Mouse (Mus musculus): ENCODE results near the gene Cdkl4. TPM values are rescaled to one million over a fixed set of nuclear protein-coding genes. Genes with fewer than 3 reads are reported as not detected.
"Not testable (repeated sequence)": the region's sequence is repeated elsewhere in the genome, so short reads cannot be mapped to it uniquely, and the experiment has no call there.

Gene Cdkl4
- total RNA-seq (2021) (under 1 TPM; 0.14 to 0.17 TPM), polyA plus RNA-seq (2012; rRNA removed) (0.07 and 0.15 TPM in 2 replicates)
- long read RNA-seq = 0 reads

DNA sequence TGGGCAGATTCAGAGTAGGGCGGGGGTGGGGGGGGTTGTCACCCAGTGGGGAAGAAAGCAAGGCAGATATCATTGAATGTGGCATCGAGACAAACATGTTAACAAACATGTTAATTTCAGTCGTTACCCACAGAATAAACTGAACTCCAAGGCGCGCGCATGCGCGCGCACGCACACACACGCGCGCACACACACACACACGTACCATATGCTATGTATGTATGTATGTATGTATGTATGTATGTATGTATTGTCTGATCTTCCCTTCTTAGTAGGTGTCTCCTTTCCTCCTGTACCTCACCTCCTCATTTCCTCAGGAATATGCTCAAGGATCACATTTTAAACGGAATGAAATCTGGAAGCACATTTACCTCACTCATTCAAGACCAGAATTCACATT lies at the start of gene Cdkl4:
TSS of gene Cdkl4 (minus strand) at position 175 of the 400 bp plus-strand sequence.
- no peak for DNase-seq

GRCm38 (mm10) chr17:80624979-80625378 lies 47.4 kb upstream of the Cdkl4 start:
- no peak for DNase-seq

DNA sequence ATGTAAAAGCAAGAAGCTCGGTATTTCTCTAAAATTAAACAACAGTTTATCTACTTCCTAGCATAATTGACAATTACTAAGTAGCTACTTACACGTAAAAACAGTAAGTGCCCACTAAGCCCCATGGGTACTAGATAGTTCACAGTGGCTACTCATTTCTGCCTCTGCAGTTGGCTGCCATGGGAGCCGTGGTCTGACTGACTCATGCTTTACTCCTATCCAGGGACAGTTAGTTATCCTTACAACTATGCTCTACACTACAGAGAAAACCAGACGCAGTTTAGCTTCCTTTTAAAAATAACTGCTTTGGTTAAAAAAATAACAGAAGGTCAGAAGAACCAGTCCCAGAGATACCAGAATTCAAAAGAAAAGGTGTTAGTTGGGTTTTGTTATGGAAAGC lies 44.1 kb upstream of the Cdkl4 start:
- DNase-seq = no peak

GRCm38 (mm10) chr17:80620786-80621423 lies 43.3 kb upstream of the Cdkl4 start:
- peak; percentile 66 for DNase-seq

GRCm38 (mm10) chr17:80619556-80619955 lies 41.9 kb upstream of the Cdkl4 start:
- DNase-seq = no peak

DNA sequence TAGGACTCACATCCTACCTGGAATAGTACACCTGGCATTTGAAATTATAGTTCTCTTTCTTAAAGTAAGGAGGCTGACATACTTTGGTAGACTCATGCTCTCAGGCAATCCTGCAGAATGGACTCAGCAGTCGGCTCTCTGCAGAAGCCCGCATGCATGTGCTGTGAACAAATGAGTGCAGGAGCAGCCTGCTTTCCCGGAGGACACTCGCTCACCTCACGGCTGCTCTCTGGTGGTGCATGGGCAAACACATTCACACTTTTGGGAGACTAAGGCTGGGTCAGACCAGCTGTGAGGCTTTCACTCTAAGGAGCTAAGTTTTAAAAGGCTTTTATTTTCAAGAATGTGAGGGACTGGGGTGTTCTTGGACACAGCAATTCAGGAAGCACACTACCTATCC lies 41.3 kb upstream of the Cdkl4 start:
- DNase-seq = no peak

GRCm38 (mm10) chr17:80603806-80604205 lies 26.2 kb upstream of the Cdkl4 start:
- no peak for DNase-seq

- no peak for DNase-seq
Measured at GRCm38 (mm10) chr17:80603079-80603625, 25.5 kb upstream of the Cdkl4 start.

DNA sequence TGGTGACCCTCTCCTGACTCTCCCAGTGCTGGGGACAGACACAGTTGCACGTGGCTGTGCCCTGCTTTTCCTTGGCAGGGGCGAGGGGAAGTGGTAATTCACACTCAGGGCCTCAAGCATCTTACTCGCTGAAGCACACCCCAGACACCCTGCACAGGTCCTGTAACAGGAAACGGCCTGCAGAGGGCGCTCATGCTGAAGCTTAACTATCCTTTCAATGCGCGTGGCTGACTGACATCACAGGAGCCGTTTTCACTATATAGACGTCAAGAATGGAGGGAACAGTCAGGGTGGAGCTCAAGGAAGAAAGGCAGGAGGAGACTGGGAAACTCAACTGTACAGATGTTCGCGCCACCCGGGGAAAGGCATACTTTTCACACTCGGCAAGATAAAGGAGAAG lies 23.8 kb upstream of the Cdkl4 start:
- peak; percentile 15 for DNase-seq

DNA sequence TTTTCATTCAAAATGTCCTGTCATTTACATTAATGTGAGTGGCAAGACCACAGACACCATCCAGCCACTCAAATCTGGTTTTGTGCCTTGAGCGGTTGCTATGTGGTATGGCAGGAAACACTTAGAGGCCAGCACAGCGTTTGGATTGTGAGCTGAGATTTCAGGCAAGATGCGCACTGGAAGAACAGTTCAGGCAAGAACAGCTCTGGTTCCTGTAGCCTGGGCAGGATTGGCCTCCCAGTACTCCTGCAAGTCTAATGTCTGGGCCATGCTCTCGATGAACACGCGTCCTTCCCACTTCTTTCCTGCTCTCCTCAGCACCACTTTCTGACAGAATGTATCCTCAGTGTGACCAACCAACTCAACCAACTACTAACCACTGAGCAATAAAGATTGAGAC lies 5.4 kb upstream of the Cdkl4 start:
- no peak for DNase-seq

GRCm38 (mm10) chr17:80579901-80580300 lies 2.3 kb upstream of the Cdkl4 start:
- DNase-seq = no peak

- no peak for DNase-seq
Measured at GRCm38 (mm10) chr17:80579089-80579488, 1.5 kb upstream of the Cdkl4 start.

- no peak for DNase-seq
Measured at GRCm38 (mm10) chr17:80578041-80578440, 428 bp upstream of the Cdkl4 start.

DNA sequence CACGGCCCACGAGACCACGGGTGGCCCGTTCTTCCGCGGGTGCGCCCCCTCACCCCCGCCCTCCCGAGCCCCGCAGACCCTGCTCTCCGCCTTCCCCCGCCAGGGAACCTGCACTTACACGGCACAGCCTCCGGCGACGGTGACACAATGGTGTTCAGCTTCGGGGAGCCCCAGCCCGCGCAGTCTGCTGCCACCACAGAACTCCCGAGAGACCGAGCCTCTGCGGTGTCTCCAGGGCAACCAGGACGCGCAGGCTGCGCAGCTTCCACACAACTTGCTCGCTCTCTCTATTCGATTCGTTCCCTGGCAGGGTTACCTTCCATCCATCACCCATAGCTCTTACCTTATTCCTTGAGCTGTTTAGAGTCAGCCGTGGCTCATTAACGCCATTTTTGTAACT lies 399 bp downstream of the Cdkl4 start:
- peak; percentile 73 for DNase-seq

DNA sequence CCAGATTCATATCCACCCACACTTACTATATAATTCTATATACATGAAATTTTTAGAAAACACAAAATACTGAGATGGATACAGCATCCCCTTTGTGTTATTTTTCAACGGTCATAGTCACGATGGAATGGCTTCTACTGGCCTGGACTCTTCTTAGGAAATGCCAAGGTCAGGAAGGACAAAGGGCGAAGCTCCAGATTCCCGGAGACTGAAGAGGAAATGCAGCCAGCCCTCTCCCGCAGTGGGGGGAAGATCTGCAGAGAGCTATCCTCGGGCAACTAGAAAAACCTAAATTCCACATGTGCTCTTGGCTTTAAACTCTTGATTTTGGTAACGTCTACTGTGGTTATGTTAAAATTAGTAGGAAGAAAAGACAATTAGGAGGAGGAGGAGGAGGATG lies 2.6 kb downstream of the Cdkl4 start:
- no peak for DNase-seq

DNA sequence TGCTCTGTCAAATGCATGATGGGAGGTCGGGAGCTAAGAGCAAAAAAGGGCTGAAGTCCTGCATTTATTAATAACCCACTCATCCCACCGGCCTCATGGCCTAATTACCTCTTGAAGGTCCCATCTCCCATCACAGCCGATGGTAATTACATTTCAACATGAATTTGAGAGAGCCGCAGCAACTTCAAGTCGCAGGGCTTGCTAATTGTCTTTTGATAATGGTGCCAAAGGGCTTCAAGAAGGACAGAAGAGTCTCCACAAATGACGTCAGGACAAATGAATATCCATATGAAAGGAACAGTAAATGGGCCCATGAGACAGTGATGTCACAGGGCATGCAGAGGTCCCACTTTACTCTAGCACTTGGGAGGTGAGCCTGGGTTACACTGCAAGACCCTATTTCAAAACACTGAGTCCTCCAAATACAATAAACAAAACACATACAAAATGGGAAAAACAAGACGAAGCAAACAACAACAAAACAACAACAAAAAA lies 3.1 kb downstream of the Cdkl4 start:
- no peak for DNase-seq

DNA sequence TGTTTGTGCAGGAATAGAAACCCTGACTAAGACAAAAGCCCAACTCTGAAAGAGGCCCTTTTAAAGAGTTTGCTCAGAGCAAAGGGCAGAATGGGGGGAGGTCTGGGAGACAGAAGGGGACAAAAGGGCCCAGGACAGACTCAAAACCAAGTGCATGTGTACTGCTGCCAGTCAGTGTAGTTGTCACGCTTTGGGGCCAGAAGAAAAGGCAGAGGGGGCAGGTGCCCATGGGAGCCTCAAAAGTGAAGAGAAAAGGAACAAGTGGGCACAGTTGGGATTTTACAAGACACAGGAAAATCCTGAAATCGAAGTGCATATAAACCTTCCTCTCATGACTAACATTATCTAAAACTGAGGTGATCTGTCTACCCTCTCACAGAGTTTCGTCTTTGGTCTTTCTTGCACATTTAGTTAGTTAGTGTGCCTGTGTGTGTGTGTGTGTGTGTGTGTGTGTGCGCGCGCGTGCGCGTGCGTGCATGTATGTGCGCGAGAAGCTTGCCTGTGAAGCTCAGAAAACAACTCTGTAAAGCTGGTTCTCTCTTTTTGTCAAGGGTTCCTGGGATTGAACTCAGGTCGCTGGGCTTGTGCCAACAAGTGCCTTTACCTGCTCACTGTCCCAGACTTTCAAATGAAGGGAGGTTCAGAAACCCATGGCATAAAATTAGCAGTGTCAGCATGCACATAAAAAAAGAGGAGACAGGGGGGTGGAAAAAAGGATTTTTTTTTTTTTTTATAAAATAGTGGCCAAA lies 5.3 kb downstream of the Cdkl4 start:
- no peak for DNase-seq

DNA sequence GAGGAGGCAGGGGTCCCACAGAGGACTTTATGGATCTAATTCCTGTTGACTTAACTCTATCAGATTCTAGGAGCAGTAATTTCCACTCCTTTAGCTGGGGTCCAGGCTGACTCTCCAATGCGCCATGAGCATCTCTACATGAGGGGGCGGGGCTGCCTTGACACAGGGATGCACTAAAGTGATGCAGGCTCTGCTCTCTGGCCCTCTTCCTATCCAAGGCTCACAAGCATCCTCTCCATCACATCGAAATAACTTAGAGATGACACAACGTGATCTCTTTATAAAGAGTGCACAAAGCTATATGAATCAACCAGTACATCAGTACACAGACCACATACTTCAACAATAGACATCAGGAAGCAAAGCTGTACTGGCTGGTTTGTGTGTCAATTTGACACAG lies 6.2 kb downstream of the Cdkl4 start:
- no peak for DNase-seq

DNA sequence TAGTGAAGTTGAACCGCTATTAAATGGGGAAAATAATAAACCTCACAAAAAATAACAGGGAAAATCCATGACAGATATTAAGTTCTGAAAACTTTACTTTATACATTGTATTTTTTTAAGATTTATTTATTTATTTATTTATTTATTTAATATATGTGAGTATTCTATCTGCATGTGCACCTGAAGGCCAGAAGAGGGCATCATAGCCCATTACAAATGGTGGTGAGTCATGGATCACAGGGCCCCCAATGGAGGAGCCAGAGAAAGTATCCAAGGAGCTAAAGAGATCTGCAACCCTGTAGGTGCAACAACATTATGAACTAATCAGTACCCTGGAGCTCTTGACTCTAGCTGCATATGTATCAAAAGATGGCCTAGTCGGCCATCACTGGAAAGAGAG lies 7.9 kb downstream of the Cdkl4 start:
- not testable (repeated sequence) for DNase-seq

DNA sequence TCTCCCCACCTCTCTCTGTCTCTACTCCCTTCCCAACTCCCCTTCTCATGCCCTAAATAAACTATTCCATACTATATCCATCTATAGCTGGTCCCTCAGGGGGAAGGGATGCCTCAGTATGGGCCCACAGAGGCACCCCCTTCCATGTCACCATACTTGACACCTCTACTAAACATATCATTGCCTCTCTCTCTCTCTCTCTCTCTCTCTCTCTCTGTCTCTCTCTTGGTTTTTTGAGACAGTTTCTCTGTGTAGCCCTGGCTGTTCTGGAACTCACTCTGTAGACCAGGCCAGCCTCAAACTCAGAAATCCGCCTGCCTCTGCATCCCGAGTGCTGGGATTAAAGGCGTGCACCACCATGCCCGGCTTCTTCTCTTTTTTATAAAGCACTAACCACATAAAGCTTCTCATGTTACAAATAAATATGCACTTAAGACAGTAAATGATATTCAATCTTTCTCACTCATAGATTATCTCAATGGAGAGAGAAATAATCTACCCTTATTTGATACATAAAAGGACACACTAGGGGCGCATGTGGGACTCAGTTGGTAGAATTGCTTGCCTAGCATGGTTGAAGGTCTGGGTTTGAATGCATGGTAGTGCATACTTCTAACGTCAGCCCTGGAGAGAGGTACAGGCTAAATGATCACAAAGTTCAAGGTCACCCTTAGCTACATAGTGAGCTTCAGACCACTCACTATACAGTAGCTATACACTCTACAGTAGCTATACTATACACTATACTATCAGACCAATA lies 8.6 kb downstream of the Cdkl4 start:
- no peak for DNase-seq

GRCm38 (mm10) chr17:80568441-80568840 lies 9.2 kb downstream of the Cdkl4 start:
- no peak for DNase-seq

GRCm38 (mm10) chr17:80564611-80564924 lies 13.0 kb downstream of the Cdkl4 start:
- DNase-seq = no peak

All from adrenal gland, adult 2 months (tissue).